Mouse (Mus musculus) liver, embryonic 14 days (tissue): ENCODE data around the gene Wdr11. TPM values are rescaled to one million over a fixed set of nuclear protein-coding genes. Genes with fewer than 3 reads are reported as not detected.

Experiments used
- polyA plus RNA-seq: library from polyadenylated mRNA; depleted of rRNA; stranded (reverse); fragments of >200 nt; gene quantifications from 2 replicates; pipeline ENCODE4 v1.2.3, GENCODE M21; 2012; rRNA removed

Gene Wdr11
- 8.6 and 9.9 TPM in 2 replicates for polyA plus RNA-seq

DNA sequence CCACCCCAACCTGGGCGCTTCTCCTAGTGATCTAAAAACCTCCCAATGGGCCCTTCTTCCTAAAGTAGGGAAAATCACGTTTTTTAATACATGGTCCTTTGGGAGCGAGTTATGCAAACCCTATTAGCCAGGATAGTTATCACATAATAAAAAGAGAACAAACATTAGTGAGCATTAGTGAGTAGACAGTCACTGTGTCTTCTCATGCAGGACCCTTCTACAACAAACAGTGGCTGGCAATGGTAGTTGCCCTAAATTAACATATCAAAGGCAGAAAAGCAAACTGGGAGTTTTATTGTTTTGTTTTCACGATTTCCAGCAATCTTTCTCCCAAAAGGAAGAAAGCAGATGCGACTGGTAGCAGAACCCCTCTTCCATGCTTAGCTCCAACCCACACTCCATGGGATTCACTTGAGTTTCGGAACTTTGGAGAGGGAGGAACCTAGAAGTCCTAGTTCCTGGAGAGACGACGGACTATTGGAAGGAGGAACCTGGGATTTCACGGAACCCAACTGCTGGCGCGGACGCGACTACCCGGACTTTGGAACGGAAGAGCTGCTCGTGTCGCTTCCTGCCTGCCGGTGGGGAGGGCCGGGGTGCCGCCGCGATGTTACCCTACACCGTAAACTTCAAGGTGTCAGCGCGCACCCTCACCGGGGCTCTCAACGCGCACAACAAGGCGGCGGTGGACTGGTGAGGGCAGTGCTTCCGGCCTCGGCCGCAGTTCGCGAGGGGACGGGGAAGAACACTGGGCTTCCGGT lies at the start of gene Wdr11:
Wdr11 (plus strand) TSS at position 493 of the 761 bp plus-strand sequence.

